ENCODE assay signal across 8 mouse cellular contexts in genomic region chr7:100372452-100372980, GRCm38 (mm10). TPM values are rescaled to one million over a fixed set of nuclear protein-coding genes. Genes with fewer than 3 reads are reported as not detected.
DNase-seq lines count a peak whose midpoint lies in the region; ATAC-seq and TF ChIP-seq lines count a peak whose summit lies in the region.

No protein-coding gene starts in this region.

- peak overlapping the region; percentile 78 for H3K27ac ChIP-seq in layer of hippocampus, adult 2 months
- H3K27ac ChIP-seq in cortical plate, adult 2 months (ENCODE audit: insufficient read depth, low read length), result no peak overlapping the region
- peak overlapping the region; percentile 82 for H3K27ac ChIP-seq in midbrain, embryonic 15.5 days

- no peaks in the 10 kb centered on the region for H3K27me3 ChIP-seq in midbrain, embryonic 15.5 days (replicated peaks)

- H3K9ac ChIP-seq in midbrain, embryonic 15.5 days, result peak overlapping the region; percentile 55

- H3K36me3 ChIP-seq in midbrain, embryonic 15.5 days (replicated peaks), result no peaks in the 10 kb centered on the region

- no peak for TF ChIP-seq POLR2A in cortical plate, adult 2 months (IDR thresholded peaks at IDR 0.05; ENCODE audit: extremely low read depth, insufficient read depth, low read length)

- no peaks in the 10 kb centered on the region for H3K9me3 ChIP-seq in midbrain, embryonic 15.5 days

- whole genome bisulfite sequencing in midbrain, embryonic 15.5 days, result 6% methylated on average over 17 of the region's 17 CpGs

- peak overlapping the region; percentile 65 for H3K4me3 ChIP-seq in layer of hippocampus, adult 2 months
- peak overlapping the region; percentile 64 for H3K4me3 ChIP-seq in cortical plate, adult 2 months (ENCODE audit: insufficient read depth, low read length)
- H3K4me3 ChIP-seq in midbrain, embryonic 15.5 days, result peak overlapping the region; percentile 68

- DNase-seq in layer of hippocampus, adult 2 months (ENCODE audit: low spot score in 2 of 2), result no peak
- no peak for DNase-seq in layer of hippocampus, adult 9-10 months (ENCODE audit: low spot score)
- DNase-seq in hindlimb bud, embryonic 11.5 days (ENCODE audit: extremely low spot score, low read depth, low spot score), result peak; percentile 28
- no peak for DNase-seq in urinary bladder, adult 2 months (ENCODE audit: low spot score)
- DNase-seq in right cerebral cortex, postnatal 4 days, result no peak
- DNase-seq in urinary bladder, postnatal 14 days (ENCODE audit: low spot score), result no peak

- 0 out of 2 replicates have a peak, but pooled peaks cover 2% of the 10 kb centered on the region for H3K4me1 ChIP-seq in cortical plate, adult 2 months (ENCODE audit: control insufficient read depth, insufficient read depth, low read length)
- H3K4me1 ChIP-seq in midbrain, embryonic 15.5 days, result peaks cover 29% of the 10 kb centered on the region

- no peak for ATAC-seq in midbrain, embryonic 15.5 days (replicated peaks)

- TF ChIP-seq CTCF in layer of hippocampus, adult 2 months (conservative IDR thresholded peaks at IDR 0.05), result no peak
- TF ChIP-seq CTCF in cortical plate, adult 2 months (IDR thresholded peaks at IDR 0.05; ENCODE audit: extremely low read depth, insufficient read depth, low read length), result no peak

- H3K4me2 ChIP-seq in midbrain, embryonic 15.5 days, result peak overlapping the region; percentile 63

RNA-seq across cellular contexts. Expression of gene Ppme1, which starts 0.4 kb away (rescaled TPM):
- total RNA-seq in layer of hippocampus, adult 2 months (2021), result 100 to 1,000 TPM; 147 to 154 TPM
- polyA plus RNA-seq in cortical plate, adult 2 months (2012; rRNA removed), result 290 and 303 TPM in 2 replicates
- 183 and 188 TPM in 2 replicates for polyA plus RNA-seq in midbrain, embryonic 15.5 days (2015; fragmentation: Nextera tagmentation; extraction: Ambion mirVana)
- polyA plus RNA-seq in urinary bladder, adult 2 months (2012; rRNA removed), result 54.4 and 63.6 TPM in 2 replicates

RNA-seq across cellular contexts. Expression of gene C2cd3, which starts 0.5 kb away (rescaled TPM):
- 10 to 100 TPM; 22.7 to 22.8 TPM for total RNA-seq in layer of hippocampus, adult 2 months (2021)
- 17.6 and 19.6 TPM in 2 replicates for polyA plus RNA-seq in cortical plate, adult 2 months (2012; rRNA removed)
- 20.3 and 22.4 TPM in 2 replicates for polyA plus RNA-seq in midbrain, embryonic 15.5 days (2015; fragmentation: Nextera tagmentation; extraction: Ambion mirVana)
- 14.7 and 17.2 TPM in 2 replicates for polyA plus RNA-seq in urinary bladder, adult 2 months (2012; rRNA removed)
